Mouse (Mus musculus): ENCODE data around the gene Xrra1. TPM values are rescaled to one million over a fixed set of nuclear protein-coding genes. Genes with fewer than 3 reads are reported as not detected.

Xrra1 gene
- total and polyA plus RNA-seq, 3 experiments = 0.58 to 1.2 TPM; not detected in 1

DNA sequence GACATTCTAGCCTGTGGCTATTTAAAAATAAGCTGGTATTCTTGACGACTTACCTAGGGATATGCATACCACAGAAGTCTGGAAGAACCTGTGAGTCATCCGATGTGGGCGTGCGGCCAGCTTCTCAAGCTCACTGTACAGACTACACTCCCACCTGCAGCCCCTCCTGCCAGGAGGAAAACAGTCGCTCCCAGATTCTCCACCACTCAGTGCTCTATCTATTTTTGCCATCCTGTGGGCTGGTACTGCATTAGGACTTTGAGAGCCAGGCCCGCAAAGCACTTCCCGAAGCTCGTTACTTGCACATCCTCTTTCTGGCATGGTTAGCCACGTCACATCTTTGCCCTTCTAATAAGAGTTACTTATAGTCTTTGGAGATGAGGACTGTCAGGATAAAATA is 88.4 kb downstream of the Xrra1 start:
- H3K27ac ChIP-seq (ENCODE audit: control insufficient read depth, low read depth, low read length) = no peak overlapping the region
- H3K9ac ChIP-seq (ENCODE audit: control insufficient read depth, low read depth, low read length, poor library complexity, severe bottlenecking) = no peak overlapping the region
- peak; percentile 28 for DNase-seq (ENCODE audit: low read depth, low spot score)
- no peaks in the 10 kb centered on the region for H3K79me2 ChIP-seq (ENCODE audit: control insufficient read depth, insufficient read depth, low read length, poor library complexity)
- no peaks in the 10 kb centered on the region for H3K9me3 ChIP-seq (replicated peaks; ENCODE audit: insufficient read depth, low read length)
- H3K27me3 ChIP-seq (ENCODE audit: control insufficient read depth in 1 of 2, insufficient read depth in 2 of 2, low read length in 2 of 2) = no peaks in the 10 kb centered on the region
- no peaks in the 10 kb centered on the region for H3K36me3 ChIP-seq (ENCODE audit: control insufficient read depth in 1 of 2, insufficient read depth in 2 of 2, low read length in 2 of 2)
- H3K4me3 ChIP-seq (ENCODE audit: control insufficient read depth in 1 of 2, insufficient read depth in 1 of 2, low read depth in 2 of 2, low read length in 2 of 2) = no peak overlapping the region
- no peak for TF ChIP-seq ZMIZ1 (IDR thresholded peaks at IDR 0.05; ENCODE audit: low read depth, low read length)
- no peak for TF ChIP-seq MXI1 (IDR thresholded peaks at IDR 0.05; ENCODE audit: low read depth, low read length)
- TF ChIP-seq CHD1 (IDR thresholded peaks at IDR 0.05; ENCODE audit: low read depth, low read length) = no peak
- TF ChIP-seq SMC3 (IDR thresholded peaks at IDR 0.05; ENCODE audit: low read depth, low read length) = no peak
- TF ChIP-seq UBTF (IDR thresholded peaks at IDR 0.05; ENCODE audit: borderline replicate concordance, insufficient read depth, low read depth, low read length) = no peak
- no peak for TF ChIP-seq MYC (IDR thresholded peaks at IDR 0.05; ENCODE audit: low read depth, low read length)
- no peak for TF ChIP-seq GATA1 (IDR thresholded peaks at IDR 0.05; ENCODE audit: low read depth, low read length)
- TF ChIP-seq RCOR1 (IDR thresholded peaks at IDR 0.05; ENCODE audit: low read depth, low read length) = no peak
- TF ChIP-seq USF2 (IDR thresholded peaks at IDR 0.05; ENCODE audit: borderline replicate concordance in 1 of 2, insufficient read depth in 1 of 2, low read depth in 1 of 2, low read length in 2 of 2) = no peak
- no peak for TF ChIP-seq ZNF384 (IDR thresholded peaks at IDR 0.05; ENCODE audit: low read depth, low read length)
- TF ChIP-seq USF1 (IDR thresholded peaks at IDR 0.05; ENCODE audit: low read depth, low read length) = no peak
- H3K4me1 ChIP-seq (ENCODE audit: control insufficient read depth in 1 of 2, insufficient read depth in 2 of 2, low read length in 2 of 2) = no peaks in the 10 kb centered on the region

DNA sequence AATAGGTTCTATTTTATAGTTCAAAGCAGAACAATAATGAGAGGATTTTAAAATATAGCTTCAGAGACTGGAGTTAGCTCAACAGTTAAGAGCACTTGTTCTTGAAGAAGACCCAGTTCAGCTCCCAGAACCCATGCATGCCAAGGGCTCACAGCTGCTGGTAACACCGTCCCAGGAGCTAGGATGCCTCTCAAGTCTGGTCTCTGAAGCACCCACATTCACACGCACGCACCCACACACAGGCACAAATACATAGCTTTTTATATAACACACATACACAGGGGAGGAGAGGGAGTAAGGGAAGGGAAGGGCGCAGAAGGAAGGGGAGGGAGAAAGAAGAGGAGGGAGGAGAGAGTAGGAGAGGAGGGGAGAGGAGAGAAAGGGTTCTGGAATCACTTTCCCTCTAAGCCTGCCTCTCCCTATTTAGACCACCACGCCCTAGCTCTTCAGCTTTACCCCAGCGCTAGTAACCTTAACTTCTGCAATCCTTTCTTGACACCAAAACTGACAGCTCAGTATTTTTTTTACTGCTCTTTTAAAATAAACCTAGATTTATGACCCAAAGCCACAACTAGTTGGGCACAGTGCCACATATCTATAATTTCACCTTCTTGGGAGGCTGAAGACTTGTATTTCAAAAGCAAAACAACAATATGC is 94.7 kb downstream of the Xrra1 start:
- Histone ChIP-seq H3K79me2 (ENCODE audit: control insufficient read depth, insufficient read depth, low read length, poor library complexity) (no peaks in the 10 kb centered on the region), H3K9ac (ENCODE audit: control insufficient read depth, low read depth, low read length, poor library complexity, severe bottlenecking) (no peak overlapping the region), H3K4me3 (ENCODE audit: control insufficient read depth in 1 of 2, insufficient read depth in 1 of 2, low read depth in 2 of 2, low read length in 2 of 2) (no peak overlapping the region), H3K9me3 (replicated peaks; ENCODE audit: insufficient read depth, low read length) (no peaks in the 10 kb centered on the region), H3K4me1 (ENCODE audit: control insufficient read depth in 1 of 2, insufficient read depth in 2 of 2, low read length in 2 of 2) (no peaks in the 10 kb centered on the region), H3K36me3 (ENCODE audit: control insufficient read depth in 1 of 2, insufficient read depth in 2 of 2, low read length in 2 of 2) (no peaks in the 10 kb centered on the region; a peak in 2 of 4 replicates), H3K27me3 (ENCODE audit: control insufficient read depth in 1 of 2, insufficient read depth in 2 of 2, low read length in 2 of 2) (no peaks in the 10 kb centered on the region), H3K27ac (ENCODE audit: control insufficient read depth, low read depth, low read length) (no peak overlapping the region)
- TF ChIP-seq EP300 (IDR thresholded peaks at IDR 0.05; ENCODE audit: low read depth in 1 of 2, low read length in 2 of 2) (no peak), UBTF (IDR thresholded peaks at IDR 0.05; ENCODE audit: borderline replicate concordance, insufficient read depth, low read depth, low read length) (no peak), ZKSCAN1 (IDR thresholded peaks at IDR 0.05; ENCODE audit: low read depth, low read length) (no peak), ZNF384 (IDR thresholded peaks at IDR 0.05; ENCODE audit: low read depth, low read length) (no peak), MAZ (IDR thresholded peaks at IDR 0.05; ENCODE audit: low read depth, low read length) (no peak), BHLHE40 (IDR thresholded peaks at IDR 0.05; ENCODE audit: borderline replicate concordance, low read depth, low read length) (no peak)
- no peak for DNase-seq (ENCODE audit: low read depth, low spot score)

Data from MEL (cell line).